ENCODE assay signal across 26 mouse cellular contexts in the genomic region with DNA sequence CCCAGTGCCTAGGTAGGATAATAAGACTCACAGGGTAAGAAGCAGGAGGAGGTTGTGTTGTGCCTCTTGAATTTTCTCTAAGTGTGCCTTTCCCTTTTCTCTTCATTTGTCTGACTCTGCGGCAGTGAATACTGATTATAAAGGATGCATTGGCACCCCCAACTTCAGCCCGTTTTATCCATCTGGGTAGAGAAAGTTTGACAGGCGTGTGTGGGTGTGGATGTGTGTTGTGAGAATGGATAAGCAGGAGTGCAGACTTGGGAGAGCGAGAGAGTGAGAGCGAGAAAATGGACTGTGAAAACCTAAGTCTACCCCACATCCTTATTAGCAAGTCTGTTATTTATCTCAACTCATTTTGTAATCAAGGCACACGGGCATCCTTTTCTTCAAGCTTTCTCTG.
A peak's percentile ranks its signal among the peaks of the same experiment; 100 is the strongest.
DNase-seq lines count a peak whose midpoint lies in the region; ATAC-seq and TF ChIP-seq lines count a peak whose summit lies in the region.
"Had no signal": no experiment of that assay in that cellular context is flagged by ENCODE, and none has a peak within 500 bp of the region (broad histone marks: within the 10 kb centered on the region; RNA-seq: fewer than 3 reads in every experiment).

No protein-coding gene starts in this region.

- no peaks in the 10 kb centered on the region for H3K27me3 ChIP-seq in forebrain, postnatal 0 days (ENCODE audit: insufficient read depth, low read length)
- no peaks in the 10 kb centered on the region for H3K27me3 ChIP-seq in forebrain, embryonic 12.5 days
- no peaks in the 10 kb centered on the region for H3K27me3 ChIP-seq in heart, embryonic 11.5 days (ENCODE audit: control insufficient read depth, insufficient read depth, low read length)
- H3K27me3 ChIP-seq: midbrain, embryonic 13.5 days; Patski had no signal

- no peak for TF ChIP-seq CTCF in forebrain, postnatal 0 days (IDR thresholded peaks at IDR 0.05; ENCODE audit: low read depth)
- TF ChIP-seq CTCF in layer of hippocampus, adult 2 months (conservative IDR thresholded peaks at IDR 0.05) = no peak

- no peaks in the 10 kb centered on the region for H3K9me3 ChIP-seq in forebrain, postnatal 0 days (ENCODE audit: low read length)
- H3K9me3 ChIP-seq in forebrain, embryonic 12.5 days = no peaks in the 10 kb centered on the region
- no peaks in the 10 kb centered on the region for H3K9me3 ChIP-seq in heart, embryonic 11.5 days (replicated peaks; ENCODE audit: control insufficient read depth, low read length)
- H3K9me3 ChIP-seq: forebrain, embryonic 10.5 days; heart, embryonic 10.5 days; limb, embryonic 10.5 days; midbrain, embryonic 13.5 days had no signal

- H3K27ac ChIP-seq in forebrain, postnatal 0 days (ENCODE audit: low read depth, low read length) = no peak overlapping the region
- no peak overlapping the region for H3K27ac ChIP-seq in forebrain, embryonic 12.5 days
- peak overlapping the region; percentile 69; the same call in 1 of the 2 replicates for H3K27ac ChIP-seq in layer of hippocampus, adult 2 months
- no peak overlapping the region for H3K27ac ChIP-seq in heart, embryonic 11.5 days (ENCODE audit: low read depth, low read length)
- H3K27ac ChIP-seq: forebrain, embryonic 10.5 days; heart, embryonic 10.5 days; limb, embryonic 10.5 days; midbrain, embryonic 13.5 days had no signal

- ATAC-seq in forebrain, postnatal 0 days = peak; percentile 50; the same call in 1 of the 2 replicates
- no peak for ATAC-seq in forebrain, embryonic 12.5 days (ENCODE audit: low FRiP score)
- peak; percentile 93 for ATAC-seq in frontal cortex, adult (ENCODE audit: low TSS enrichment)
- no peak for ATAC-seq in heart, embryonic 11.5 days (replicated peaks; ENCODE audit: insufficient number of reproducible peaks, low FRiP score, low TSS enrichment)
- ATAC-seq: inflammation-experienced regulatory T-cells, adult 6 months; midbrain, embryonic 13.5 days; Patski had no signal

- no peak overlapping the region for H3K4me2 ChIP-seq in forebrain, postnatal 0 days (ENCODE audit: low read depth)
- H3K4me2 ChIP-seq in forebrain, embryonic 12.5 days = no peak overlapping the region
- H3K4me2 ChIP-seq in heart, embryonic 11.5 days = no peak overlapping the region
- H3K4me2 ChIP-seq: liver, embryonic 11.5 days; midbrain, embryonic 13.5 days had no signal

- DNase-seq in forebrain, postnatal 0 days = peak; percentile 39
- DNase-seq in layer of hippocampus, adult 2 months (ENCODE audit: low spot score in 2 of 2) = peak; percentile 63 to 80
- DNase-seq in layer of hippocampus, postnatal 36 days = peak; percentile 59 to 65
- no peak for DNase-seq in spleen, postnatal 36 days (ENCODE audit: low spot score in 2 of 2)
- no peak for DNase-seq in thymus, postnatal 36 days
- DNase-seq: adrenal gland, postnatal 25 days; cerebellum, adult 18-20 months; cerebellum, postnatal 36 days; gastrocnemius, postnatal 36 days; heart, postnatal 10 days; kidney, adult 9 months; kidney, postnatal 25 days; lung, adult 18-20 months; lung, postnatal 14 days; thymus, adult 2 months had no signal

- H3K36me3 ChIP-seq in forebrain, postnatal 0 days (ENCODE audit: insufficient read depth) = no peaks in the 10 kb centered on the region
- no peaks in the 10 kb centered on the region for H3K36me3 ChIP-seq in forebrain, embryonic 12.5 days (replicated peaks)
- no peaks in the 10 kb centered on the region for H3K36me3 ChIP-seq in heart, embryonic 11.5 days (ENCODE audit: control insufficient read depth, insufficient read depth, low read length)
- H3K36me3 ChIP-seq: forebrain, embryonic 10.5 days; heart, embryonic 10.5 days; limb, embryonic 10.5 days; midbrain, embryonic 13.5 days had no signal

- H3K4me1 ChIP-seq in forebrain, postnatal 0 days (ENCODE audit: insufficient read depth) = no peaks in the 10 kb centered on the region
- H3K4me1 ChIP-seq in forebrain, embryonic 12.5 days = no peaks in the 10 kb centered on the region
- no peaks in the 10 kb centered on the region for H3K4me1 ChIP-seq in heart, embryonic 11.5 days (ENCODE audit: control insufficient read depth, insufficient read depth, low read length)
- H3K4me1 ChIP-seq: forebrain, embryonic 10.5 days; heart, embryonic 10.5 days; limb, embryonic 10.5 days; midbrain, embryonic 13.5 days had no signal

- H3K4me3 ChIP-seq in forebrain, postnatal 0 days (ENCODE audit: low read depth, low read length) = no peak overlapping the region
- no peak overlapping the region for H3K4me3 ChIP-seq in forebrain, embryonic 12.5 days (replicated peaks)
- H3K4me3 ChIP-seq in layer of hippocampus, adult 2 months = no peak overlapping the region
- H3K4me3 ChIP-seq in heart, embryonic 11.5 days (ENCODE audit: low read depth, low read length) = no peak overlapping the region
- H3K4me3 ChIP-seq: forebrain, embryonic 10.5 days; heart, embryonic 10.5 days; limb, embryonic 10.5 days; midbrain, embryonic 13.5 days; myocyte had no signal

- 42% methylated on average over 6 of the region's 6 CpGs for WGBS in forebrain, postnatal 0 days
- 77% methylated on average over 6 of the region's 6 CpGs for WGBS in forebrain, embryonic 12.5 days
- WGBS in heart, embryonic 11.5 days (ENCODE audit: insufficient replicate concordance) = 74% methylated on average over 6 of the region's 6 CpGs

- no peak overlapping the region for H3K9ac ChIP-seq in forebrain, postnatal 0 days
- no peak overlapping the region for H3K9ac ChIP-seq in forebrain, embryonic 12.5 days
- no peak overlapping the region for H3K9ac ChIP-seq in heart, embryonic 11.5 days (ENCODE audit: low read depth, low read length)
- H3K9ac ChIP-seq: midbrain, embryonic 13.5 days had no signal

Comparison
In these comparisons a context has a peak if more than half of its experiments do, and no peak if none do; other contexts are left out.
1. ATAC-seq: peak in forebrain, postnatal 0 days (single experiment) and frontal cortex, adult (single experiment); none in forebrain, embryonic 12.5 days (single experiment) and heart, embryonic 11.5 days (single experiment).
2. DNase-seq: peak in forebrain, postnatal 0 days (single experiment), layer of hippocampus, adult 2 months (2 of 2) and layer of hippocampus, postnatal 36 days (2 of 2); none in spleen, postnatal 36 days (0 of 2) and thymus, postnatal 36 days (0 of 2).